Mouse (Mus musculus): ENCODE measurements around the gene Alg12.

GRCm38 (mm10) chr15:88823376-88823775, 4.3 kb upstream of the Alg12 start:
- no peak for TF ChIP-seq POLR2A (IDR thresholded peaks at IDR 0.05; ENCODE audit: low read depth, low read length)
- no peak for TF ChIP-seq CTCF (IDR thresholded peaks at IDR 0.05; ENCODE audit: extremely low read depth, insufficient read depth, insufficient read length, insufficient replicate concordance)

Data from spleen, adult 2 months (tissue).